Mouse (Mus musculus): ENCODE results near the gene Gm8947. TPM values are rescaled to one million over a fixed set of nuclear protein-coding genes. Genes with fewer than 3 reads are reported as not detected.

Gm8947 gene
- total and polyA plus RNA-seq, 3 experiments, result not detected

GRCm38 (mm10) chr1:151214862-151215261, 22.7 kb downstream of the Gm8947 start:
- H3K27ac ChIP-seq, result no peak overlapping the region
- DNase-seq, result no peak
- H3K4me3 ChIP-seq, result no peak overlapping the region
- no peak for TF ChIP-seq POLR2A (IDR thresholded peaks at IDR 0.05; ENCODE audit: insufficient read depth, low read depth, low read length)
- no peak for TF ChIP-seq EP300 (IDR thresholded peaks at IDR 0.05; ENCODE audit: insufficient read depth, low read depth, low read length)
- TF ChIP-seq CTCF (IDR thresholded peaks at IDR 0.05), result no peak
- no peaks in the 10 kb centered on the region for H3K79me2 ChIP-seq (replicated peaks; ENCODE audit: control insufficient read depth, insufficient read depth, low read length)
- H3K27me3 ChIP-seq (ENCODE audit: control insufficient read depth, insufficient read depth, low read length), result no peaks in the 10 kb centered on the region
- H3K4me1 ChIP-seq (ENCODE audit: control insufficient read depth, insufficient read depth, low read length), result no peaks in the 10 kb centered on the region
- intact Hi-C loops (cut with DNase I), result no loop called here
- no peaks in the 10 kb centered on the region for H3K36me3 ChIP-seq (ENCODE audit: control insufficient read depth, insufficient read depth, low read length)
- H3K9ac ChIP-seq (ENCODE audit: low read depth, low read length), result no peak overlapping the region
- WGBS, result 73% methylated on average over 2 of the region's 2 CpGs

GRCm38 (mm10) chr1:151215985-151216384, 23.8 kb downstream of the Gm8947 start:
- no peaks in the 10 kb centered on the region for H3K4me1 ChIP-seq (ENCODE audit: control insufficient read depth, insufficient read depth, low read length)
- H3K4me3 ChIP-seq, result no peak overlapping the region
- TF ChIP-seq POLR2A (IDR thresholded peaks at IDR 0.05; ENCODE audit: insufficient read depth, low read depth, low read length) (no peak), EP300 (IDR thresholded peaks at IDR 0.05; ENCODE audit: insufficient read depth, low read depth, low read length) (no peak), CTCF (IDR thresholded peaks at IDR 0.05) (no peak)
- H3K27ac ChIP-seq, result no peak overlapping the region
- H3K27me3 ChIP-seq (ENCODE audit: control insufficient read depth, insufficient read depth, low read length), result no peaks in the 10 kb centered on the region
- WGBS, result 63% methylated on average over 1 of the region's 1 CpGs
- no peak for DNase-seq
- H3K79me2 ChIP-seq (replicated peaks; ENCODE audit: control insufficient read depth, insufficient read depth, low read length), result no peaks in the 10 kb centered on the region
- no peak overlapping the region for H3K9ac ChIP-seq (ENCODE audit: low read depth, low read length)
- no peaks in the 10 kb centered on the region for H3K36me3 ChIP-seq (ENCODE audit: control insufficient read depth, insufficient read depth, low read length)
- intact Hi-C loops (cut with DNase I), result no loop called here

GRCm38 (mm10) chr1:151216417-151216816, 24.2 kb downstream of the Gm8947 start:
- H3K27ac ChIP-seq, result no peak overlapping the region
- intact Hi-C loops (cut with DNase I), result no loop called here
- 84% methylated on average over 3 of the region's 3 CpGs for WGBS
- H3K36me3 ChIP-seq (ENCODE audit: control insufficient read depth, insufficient read depth, low read length), result no peaks in the 10 kb centered on the region
- no peak for TF ChIP-seq POLR2A (IDR thresholded peaks at IDR 0.05; ENCODE audit: insufficient read depth, low read depth, low read length)
- no peak for TF ChIP-seq CTCF (IDR thresholded peaks at IDR 0.05)
- no peak for TF ChIP-seq EP300 (IDR thresholded peaks at IDR 0.05; ENCODE audit: insufficient read depth, low read depth, low read length)
- DNase-seq, result no peak
- H3K4me3 ChIP-seq, result no peak overlapping the region
- H3K27me3 ChIP-seq (ENCODE audit: control insufficient read depth, insufficient read depth, low read length), result no peaks in the 10 kb centered on the region
- H3K4me1 ChIP-seq (ENCODE audit: control insufficient read depth, insufficient read depth, low read length), result no peaks in the 10 kb centered on the region
- H3K79me2 ChIP-seq (replicated peaks; ENCODE audit: control insufficient read depth, insufficient read depth, low read length), result no peaks in the 10 kb centered on the region
- H3K9ac ChIP-seq (ENCODE audit: low read depth, low read length), result no peak overlapping the region

GRCm38 (mm10) chr1:151219045-151219444, 26.9 kb downstream of the Gm8947 start:
- no peaks in the 10 kb centered on the region for H3K4me1 ChIP-seq (ENCODE audit: control insufficient read depth, insufficient read depth, low read length)
- WGBS, result 94% methylated on average over 5 of the region's 5 CpGs

GRCm38 (mm10) chr1:151220098-151220497, 27.9 kb downstream of the Gm8947 start:
- intact Hi-C loops (cut with DNase I), result no loop called here
- Histone ChIP-seq H3K4me3 (no peak overlapping the region), H3K27me3 (ENCODE audit: control insufficient read depth, insufficient read depth, low read length) (no peaks in the 10 kb centered on the region), H3K36me3 (ENCODE audit: control insufficient read depth, insufficient read depth, low read length) (no peaks in the 10 kb centered on the region), H3K79me2 (replicated peaks; ENCODE audit: control insufficient read depth, insufficient read depth, low read length) (no peaks in the 10 kb centered on the region), H3K9ac (ENCODE audit: low read depth, low read length) (no peak overlapping the region), H3K4me1 (ENCODE audit: control insufficient read depth, insufficient read depth, low read length) (no peaks in the 10 kb centered on the region), H3K27ac (no peak overlapping the region)
- 78% methylated on average over 7 of the region's 7 CpGs for WGBS
- no peak for DNase-seq
- no peak for TF ChIP-seq EP300 (IDR thresholded peaks at IDR 0.05; ENCODE audit: insufficient read depth, low read depth, low read length)
- no peak for TF ChIP-seq POLR2A (IDR thresholded peaks at IDR 0.05; ENCODE audit: insufficient read depth, low read depth, low read length)
- no peak for TF ChIP-seq CTCF (IDR thresholded peaks at IDR 0.05)

More at GRCm38 (mm10) chr1:151219045-151219444, 26.9 kb downstream of the Gm8947 start:
- no peaks in the 10 kb centered on the region for H3K36me3 ChIP-seq (ENCODE audit: control insufficient read depth, insufficient read depth, low read length)
- no peak overlapping the region for H3K27ac ChIP-seq
- no peak overlapping the region for H3K9ac ChIP-seq (ENCODE audit: low read depth, low read length)
- no peak for DNase-seq
- H3K4me3 ChIP-seq, result no peak overlapping the region
- TF ChIP-seq POLR2A (IDR thresholded peaks at IDR 0.05; ENCODE audit: insufficient read depth, low read depth, low read length) (no peak), CTCF (IDR thresholded peaks at IDR 0.05) (no peak), EP300 (IDR thresholded peaks at IDR 0.05; ENCODE audit: insufficient read depth, low read depth, low read length) (no peak)
- H3K79me2 ChIP-seq (replicated peaks; ENCODE audit: control insufficient read depth, insufficient read depth, low read length), result no peaks in the 10 kb centered on the region
- H3K27me3 ChIP-seq (ENCODE audit: control insufficient read depth, insufficient read depth, low read length), result no peaks in the 10 kb centered on the region
- intact Hi-C loops (cut with DNase I), result no loop called here

- Histone ChIP-seq H3K4me1 (ENCODE audit: control insufficient read depth, insufficient read depth, low read length) (no peaks in the 10 kb centered on the region), H3K27ac (no peak overlapping the region), H3K36me3 (ENCODE audit: control insufficient read depth, insufficient read depth, low read length) (no peaks in the 10 kb centered on the region), H3K79me2 (replicated peaks; ENCODE audit: control insufficient read depth, insufficient read depth, low read length) (no peaks in the 10 kb centered on the region), H3K27me3 (ENCODE audit: control insufficient read depth, insufficient read depth, low read length) (no peaks in the 10 kb centered on the region), H3K4me3 (no peak overlapping the region), H3K9ac (ENCODE audit: low read depth, low read length) (no peak overlapping the region)
- 91% methylated on average over 10 of the region's 10 CpGs for WGBS
- TF ChIP-seq EP300 (IDR thresholded peaks at IDR 0.05; ENCODE audit: insufficient read depth, low read depth, low read length) (no peak), CTCF (IDR thresholded peaks at IDR 0.05) (no peak), POLR2A (IDR thresholded peaks at IDR 0.05; ENCODE audit: insufficient read depth, low read depth, low read length) (no peak)
- intact Hi-C loops (cut with DNase I), result no loop called here
- DNase-seq, result no peak
Measured at GRCm38 (mm10) chr1:151222561-151223267, 30.5 kb downstream of the Gm8947 start.
